Mouse (Mus musculus) forebrain, postnatal 0 days (tissue): Measurements from ENCODE around the gene Tecta. TPM values are rescaled to one million over a fixed set of nuclear protein-coding genes. Genes with fewer than 3 reads are reported as not detected.

ENCODE experiments used
- ATAC-seq: fragments of 200-750 bp; cut with Nextera tagmentation; 2 replicates; pipeline ENCODE4 v1.8.0; 2017; ENCODE audit warnings: mild to moderate bottlenecking, moderate library complexity
- DNase-seq: peaks from one replicate; pipeline ENCODE4 v3.0.0-alpha.2; 2015
- H3K27ac ChIP-seq: fragments of 300-500 bp; sonication (generic); 2 replicates; pipeline ENCODE4 v1.5.1; 2014; ENCODE audit warnings: low read depth, mild to moderate bottlenecking, antibody characterized with exemption, low read length, moderate library complexity, mixed read lengths
- H3K27me3 ChIP-seq: fragments of 300-500 bp; sonication (generic); 2 replicates; pipeline ENCODE4 v1.6.1; 2014; ENCODE audit warnings: mild to moderate bottlenecking, low read length, mixed read lengths; ENCODE audit not compliant: insufficient read depth
- H3K36me3 ChIP-seq: fragments of 300-500 bp; sonication (generic); 2 replicates; pipeline ENCODE4 v1.6.1; 2014; ENCODE audit warnings: mild to moderate bottlenecking, moderate library complexity; ENCODE audit not compliant: insufficient read depth
- H3K4me1 ChIP-seq: fragments of 300-500 bp; sonication (generic); 2 replicates; pipeline ENCODE4 v1.6.1; 2014; ENCODE audit warnings: antibody characterized with exemption; ENCODE audit not compliant: insufficient read depth
- H3K4me2 ChIP-seq: fragments of 300-500 bp; sonication (generic); 2 replicates; pipeline ENCODE4 v1.6.1; 2014; ENCODE audit warnings: low read depth, mild to moderate bottlenecking, moderate library complexity
- H3K4me3 ChIP-seq: fragments of 300-500 bp; sonication (generic); 2 replicates; pipeline ENCODE4 v1.5.1; 2014; ENCODE audit warnings: low read depth, low read length, mixed read lengths
- H3K9ac ChIP-seq: fragments of 300-500 bp; sonication (generic); 2 replicates; pipeline ENCODE4 v1.6.1; 2014; ENCODE audit warnings: mild to moderate bottlenecking
- H3K9me3 ChIP-seq: fragments of 300-500 bp; sonication (generic); 2 replicates; pipeline ENCODE4 v1.6.1; 2016; ENCODE audit warnings: low read length
- CTCF ChIP-seq: sonication (generic); IDR thresholded peaks from 2 replicates; pipeline ENCODE4 v1.5.1; 2016; ENCODE audit warnings: antibody characterized with exemption, control low read depth, low read depth
- WGBS: fragments of 180-500 bp; shearing (Covaris S2); extraction: QIAGEN DNeasy Blood & Tissue Kit; methylation state at CpG from one replicate; pipeline ENCODE4 v1.1.7; 2014; 5-methylcytosine and 5-hydroxymethylcytosine counted together
- microRNA-seq, 2 experiments: library from miRNA; unstranded; fragments of <30 nt; microRNA quantifications; one replicate each; pipeline ENCODE4; 2016
- polyA plus RNA-seq: library from polyadenylated mRNA; unstranded; fragments of >200 nt; fragmentation: Nextera tagmentation; extraction: Ambion mirVana; gene quantifications from 2 replicates; pipeline ENCODE4 v1.2.1, GENCODE M21; 2015
- total RNA-seq: library from RNA; depleted of rRNA; stranded (reverse); fragments of >200 nt; gene quantifications from 2 replicates; pipeline ENCODE4 v1.2.3, GENCODE M21; 2014; rRNA removed

Tecta gene
- total and polyA plus RNA-seq, 2 experiments from 2014 or later, result 0.36 to 0.43 TPM

- 79% methylated on average over 2 of the region's 2 CpGs for WGBS
- Histone ChIP-seq H3K27me3 (no peaks in the 10 kb centered on the region), H3K4me1 (no peaks in the 10 kb centered on the region), H3K4me3 (no peak overlapping the region), H3K36me3 (no peaks in the 10 kb centered on the region), H3K9ac (no peak overlapping the region), H3K4me2 (no peak overlapping the region), H3K27ac (no peak overlapping the region), H3K9me3 (no peaks in the 10 kb centered on the region)
- no peak for TF ChIP-seq CTCF
- no peak for ATAC-seq
- DNase-seq, result no peak
Observed at GRCm38 (mm10) chr9:42294131-42294530, 105.6 kb downstream of the Tecta start.

GRCm38 (mm10) chr9:42293596-42293995, 106.1 kb downstream of the Tecta start:
- Histone ChIP-seq H3K9me3 (no peaks in the 10 kb centered on the region), H3K27me3 (no peaks in the 10 kb centered on the region), H3K4me3 (no peak overlapping the region), H3K36me3 (no peaks in the 10 kb centered on the region), H3K4me1 (no peaks in the 10 kb centered on the region), H3K9ac (no peak overlapping the region), H3K27ac (no peak overlapping the region), H3K4me2 (no peak overlapping the region)
- WGBS, result 72% methylated on average over 3 of the region's 3 CpGs
- ATAC-seq (no peak), DNase-seq (no peak)
- no peak for TF ChIP-seq CTCF

GRCm38 (mm10) chr9:42293051-42293450, 106.7 kb downstream of the Tecta start:
- WGBS, result 29% methylated on average over 7 of the region's 7 CpGs
- Histone ChIP-seq H3K9me3 (no peaks in the 10 kb centered on the region), H3K4me1 (no peaks in the 10 kb centered on the region), H3K4me3 (no peak overlapping the region), H3K4me2 (no peak overlapping the region), H3K27ac (no peak overlapping the region), H3K27me3 (no peaks in the 10 kb centered on the region), H3K9ac (no peak overlapping the region), H3K36me3 (no peaks in the 10 kb centered on the region)
- TF ChIP-seq CTCF, result no peak
- DNase-seq (no peak), ATAC-seq (no peak)

- WGBS, result 81% methylated on average over 4 of the region's 4 CpGs
- no peak overlapping the region for H3K9ac ChIP-seq
- ATAC-seq, result no peak
Observed at GRCm38 (mm10) chr9:42279676-42280075, 120.1 kb downstream of the Tecta start.

More at GRCm38 (mm10) chr9:42279676-42280075, 120.1 kb downstream of the Tecta start:
- Histone ChIP-seq H3K36me3 (no peaks in the 10 kb centered on the region), H3K9me3 (no peaks in the 10 kb centered on the region), H3K4me1 (no peaks in the 10 kb centered on the region), H3K4me2 (no peak overlapping the region), H3K27ac (no peak overlapping the region), H3K27me3 (no peaks in the 10 kb centered on the region), H3K4me3 (no peak overlapping the region)
- no peak for TF ChIP-seq CTCF
- no peak for DNase-seq

Small RNA genes lying within 50 kb of the gene (microRNA-seq; reads per million reads assigned to microRNA genes)
- gene Gm44311, result 0 reads per million in 2 experiments

Other genes starting within 250 kb of the Tecta start
- 37.2 and 48.6 TPM in 2 replicates for gene Sc5d, start 135.7 kb downstream of the Tecta start, total RNA-seq
- gene Sc5d, start 135.7 kb downstream of the Tecta start, polyA plus RNA-seq, result 52.9 and 75.6 TPM in 2 replicates
- 16.6 and 24.8 TPM in 2 replicates for gene Tbcel, start 107.9 kb upstream of the Tecta start, total RNA-seq
- gene Tbcel, start 107.9 kb upstream of the Tecta start, polyA plus RNA-seq, result 2.1 and 3.2 TPM in 2 replicates